Mouse (Mus musculus): ENCODE measurements around the gene Ggt6.

DNA sequence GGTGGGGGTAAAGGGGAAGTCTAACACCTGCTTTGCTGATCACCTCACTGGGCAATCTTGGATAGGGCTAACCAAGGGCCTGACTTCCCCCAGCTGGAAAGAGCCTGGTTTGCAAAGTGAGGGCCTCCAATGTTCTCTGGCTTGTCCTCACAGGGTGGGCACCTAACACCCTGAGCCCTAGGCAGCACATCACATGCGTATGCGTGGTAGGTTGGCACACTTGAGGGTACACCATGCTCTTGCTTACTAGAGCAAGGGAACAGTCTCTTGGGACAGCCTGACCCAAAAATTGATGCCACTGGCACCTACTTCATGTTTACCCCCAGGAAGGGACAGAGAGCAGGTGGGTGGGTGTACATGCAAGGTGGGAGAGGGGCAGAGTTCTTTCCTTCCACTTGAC lies 52.4 kb downstream of the Ggt6 start:
- TF ChIP-seq CTCF (IDR thresholded peaks at IDR 0.05; ENCODE audit: control insufficient read depth, insufficient read depth, insufficient read length), result no peak
- no peak for TF ChIP-seq MAX (IDR thresholded peaks at IDR 0.05)
- no peak for TF ChIP-seq MYOD1 (IDR thresholded peaks at IDR 0.05; ENCODE audit: control insufficient read depth, insufficient read length, low read depth)
- TF ChIP-seq CEBPB (IDR thresholded peaks at IDR 0.05; ENCODE audit: low read depth), result no peak
- TF ChIP-seq USF1 (IDR thresholded peaks at IDR 0.05; ENCODE audit: low read depth), result no peak
- no peak for TF ChIP-seq MYOG (IDR thresholded peaks at IDR 0.05; ENCODE audit: control insufficient read depth, extremely low read depth, insufficient read length)
- no peak for TF ChIP-seq FOSL1 (IDR thresholded peaks at IDR 0.05; ENCODE audit: insufficient read depth, low read length, poor library complexity, severe bottlenecking)

All from C2C12 (cell line).